Mouse (Mus musculus) left cerebral cortex, adult 2 months (tissue): ENCODE data around the gene Qsox1. TPM values are rescaled to one million over a fixed set of nuclear protein-coding genes. Genes with fewer than 3 reads are reported as not detected.

Source experiments
- DNase-seq, 2 experiments: peaks; one replicate each; pipeline ENCODE4 v3.0.0; 2021 to 2022; ENCODE audit warnings: low spot score in 2 of 2, mixed read lengths in 1 of 2; ENCODE audit errors: extremely low spot score in 1 of 2
- H3K27ac ChIP-seq: fragments of 200-600 bp; 2 replicates; pipeline ENCODE4 v1.8.1; 2022
- H3K4me3 ChIP-seq: fragments of 200-600 bp; 2 replicates; pipeline ENCODE4 v1.8.1; 2022
- CTCF ChIP-seq: fragments of 200-600 bp; IDR thresholded peaks from 2 replicates; pipeline ENCODE4 v1.8.1; 2022; ENCODE audit warnings: antibody characterized with exemption, mild to moderate bottlenecking, moderate library complexity
- intact Hi-C: fragments of 180-260 bp; cut with DNase I; formaldehyde crosslinking; loops from one replicate; pipeline ENCODE4 v1.15.1; 2025
- total RNA-seq, 2 experiments: library from RNA; stranded (reverse); gene quantifications; 2 replicates each; pipeline ENCODE4 v1.2.3; 2021

Gene Qsox1
- total RNA-seq, 2 experiments from 2014 or later, result 28.2 to 32.2 TPM

DNA sequence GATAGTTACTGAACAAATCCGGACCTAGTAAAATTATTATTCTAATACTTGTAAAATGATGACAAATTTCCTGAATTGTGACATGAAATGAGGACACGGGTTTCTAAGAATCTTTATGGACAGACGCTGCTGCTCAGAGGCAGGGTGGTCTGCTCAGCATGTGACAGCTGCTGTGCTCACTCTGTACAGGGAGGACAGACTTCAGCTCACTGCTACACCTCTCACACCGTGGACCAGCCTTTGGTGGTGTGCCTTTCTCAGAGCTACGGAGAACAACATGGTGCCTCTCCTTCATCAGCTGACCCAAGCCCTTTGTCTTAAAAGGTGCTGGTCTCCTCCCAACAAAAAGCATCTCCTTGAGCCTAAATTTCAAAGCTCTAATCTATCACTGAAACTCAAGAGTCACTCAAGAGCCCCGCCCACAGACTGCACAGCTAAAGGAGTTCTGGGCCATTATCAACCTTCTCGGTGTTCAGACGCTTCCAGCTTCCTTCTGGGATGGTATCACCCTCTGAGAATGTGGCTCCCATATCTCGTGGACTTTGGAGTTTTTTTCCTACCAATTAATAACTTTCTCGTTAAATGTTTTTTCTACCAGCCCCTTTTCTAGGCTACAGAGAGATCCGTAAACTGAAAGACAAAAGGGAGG is 15.8 kb downstream of the Qsox1 start:
- no peak for TF ChIP-seq CTCF
- H3K4me3 ChIP-seq, result no peak overlapping the region
- intact Hi-C loops, result no loop called here
- no peak for DNase-seq
- no peak overlapping the region for H3K27ac ChIP-seq

- DNase-seq, result no peak
- no peak overlapping the region for H3K27ac ChIP-seq
- intact Hi-C loops, result no loop called here
- TF ChIP-seq CTCF, result no peak
- no peak overlapping the region for H3K4me3 ChIP-seq
Measured at GRCm38 (mm10) chr1:155795791-155796233, 16.9 kb downstream of the Qsox1 start.

- intact Hi-C loops, result no loop called here
- TF ChIP-seq CTCF, result no peak
- DNase-seq, result no peak
- no peak overlapping the region for H3K27ac ChIP-seq
- no peak overlapping the region for H3K4me3 ChIP-seq
Measured at GRCm38 (mm10) chr1:155794855-155795254, 17.8 kb downstream of the Qsox1 start.

DNA sequence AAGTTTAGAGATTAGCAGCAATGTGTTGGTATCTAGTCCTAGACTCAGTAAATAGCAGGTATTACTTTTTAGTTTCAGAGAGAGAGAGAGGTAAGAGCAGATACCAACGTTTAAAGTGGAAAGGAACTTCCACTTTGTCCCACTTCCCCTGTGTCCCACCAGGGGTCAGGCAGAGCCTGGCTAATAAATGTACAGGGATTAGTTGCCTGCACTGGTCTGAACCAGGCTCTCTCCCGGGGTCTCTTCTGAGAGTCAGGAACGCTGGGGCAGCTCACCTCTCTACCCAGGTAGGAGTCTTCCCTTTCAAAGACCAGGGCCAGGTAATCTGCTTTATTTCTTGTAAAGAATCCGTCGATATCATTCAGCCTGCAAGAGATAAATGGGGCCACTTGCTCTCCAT is 20.8 kb downstream of the Qsox1 start:
- TF ChIP-seq CTCF, result peak; percentile 26
- Histone ChIP-seq H3K4me3 (no peak overlapping the region), H3K27ac (no peak overlapping the region)
- intact Hi-C loops, result no loop called here
- DNase-seq, result no peak

GRCm38 (mm10) chr1:155790111-155790974 is 22.3 kb downstream of the Qsox1 start:
- no peak overlapping the region for H3K4me3 ChIP-seq
- TF ChIP-seq CTCF, result no peak
- no peak overlapping the region for H3K27ac ChIP-seq
- DNase-seq, result no peak
- intact Hi-C loops, result no loop called here

DNA sequence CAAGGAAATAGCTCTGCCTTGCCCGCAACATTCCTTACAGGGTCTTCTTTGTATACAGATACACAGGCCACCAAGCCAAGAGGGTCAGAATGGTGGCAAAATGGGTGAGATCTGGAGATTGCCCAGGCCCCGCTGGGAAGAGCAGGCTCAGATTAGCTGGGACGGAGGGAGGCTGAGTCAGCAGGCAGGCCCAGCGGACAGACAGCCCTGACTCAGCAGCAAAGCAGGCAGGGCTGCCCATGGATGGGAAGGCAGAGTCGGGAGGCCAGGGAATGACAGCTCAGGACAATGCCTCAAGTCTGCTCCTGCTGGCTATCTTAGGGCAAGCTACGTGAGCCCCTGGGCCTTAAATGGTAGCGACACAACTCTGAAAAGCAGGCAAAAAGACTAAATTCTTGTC is 26.8 kb downstream of the Qsox1 start:
- DNase-seq, result no peak
- intact Hi-C loops, result no loop called here
- TF ChIP-seq CTCF, result no peak
- Histone ChIP-seq H3K27ac (no peak overlapping the region), H3K4me3 (no peak overlapping the region)

DNA sequence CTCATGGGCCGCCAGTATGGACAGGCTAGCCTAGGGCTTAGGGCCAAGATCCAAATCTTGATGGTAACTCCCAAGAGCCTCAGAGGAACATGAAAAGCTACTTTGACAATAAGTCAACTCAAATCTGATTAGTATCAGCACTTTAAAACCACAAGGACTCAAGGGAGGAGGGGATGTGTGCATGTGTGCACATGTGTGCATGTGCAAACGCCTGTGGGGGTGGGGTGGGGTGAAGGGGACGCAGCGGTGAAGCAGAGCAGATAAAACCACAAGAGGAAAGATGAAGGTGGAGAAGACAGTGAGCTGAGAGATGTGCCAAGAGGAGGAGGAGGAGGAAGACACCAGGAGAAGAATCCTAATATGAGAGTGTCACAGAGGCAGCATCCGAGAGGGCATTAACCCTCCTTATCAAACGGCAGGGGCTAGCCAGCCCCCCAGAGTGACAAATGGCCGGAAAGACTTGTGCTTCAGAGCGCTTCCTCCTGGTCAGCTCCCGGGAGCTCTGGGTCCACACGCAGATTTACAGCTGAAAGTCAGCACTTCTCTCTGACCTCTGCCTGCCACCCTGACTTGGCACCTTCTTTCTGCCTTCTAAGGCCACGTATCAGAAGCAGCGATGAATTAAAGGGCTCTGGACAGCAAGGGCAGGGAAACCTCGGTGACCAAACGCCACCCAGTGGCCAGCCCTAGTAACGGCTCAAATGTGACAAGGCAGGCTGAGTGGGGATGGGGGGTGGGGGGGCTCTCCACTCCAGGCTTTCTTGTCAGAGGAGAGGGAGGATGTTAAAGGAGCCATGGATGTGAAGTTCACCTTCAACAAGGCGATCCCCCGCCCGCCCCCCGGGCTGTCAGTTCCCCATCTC is 28.1 kb downstream of the Qsox1 start:
- intact Hi-C loops, result loop anchor here (1.0 kb wide), 1 partner anchor 208 kb away; no protein-coding TSS in a partner anchor
- H3K4me3 ChIP-seq, result no peak overlapping the region
- TF ChIP-seq CTCF, result peak; percentile 66
- H3K27ac ChIP-seq, result no peak overlapping the region
- peak; percentile 35 to 59 for DNase-seq

DNA sequence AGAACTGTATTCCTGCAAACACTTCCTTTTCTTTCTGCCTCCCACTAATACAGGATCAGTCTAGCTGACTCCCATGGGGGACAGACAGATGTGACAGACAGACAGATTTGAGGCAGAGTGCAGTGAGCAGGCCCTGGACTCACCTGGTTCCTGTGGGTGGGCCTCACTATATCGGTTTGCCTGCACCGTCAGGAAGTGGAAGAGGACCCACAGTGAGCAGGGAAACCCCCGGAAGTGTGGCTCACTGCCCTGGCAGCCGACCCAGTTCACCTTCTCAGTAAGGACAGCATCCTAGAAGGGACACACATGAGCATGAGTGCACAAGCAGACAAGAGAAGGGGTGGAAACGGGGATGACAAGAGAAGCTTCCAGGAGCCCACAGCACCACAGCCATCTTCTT is 30.3 kb downstream of the Qsox1 start:
- TF ChIP-seq CTCF, result no peak
- intact Hi-C loops, result no loop called here
- no peak for DNase-seq
- Histone ChIP-seq H3K27ac (no peak overlapping the region), H3K4me3 (no peak overlapping the region)

DNA sequence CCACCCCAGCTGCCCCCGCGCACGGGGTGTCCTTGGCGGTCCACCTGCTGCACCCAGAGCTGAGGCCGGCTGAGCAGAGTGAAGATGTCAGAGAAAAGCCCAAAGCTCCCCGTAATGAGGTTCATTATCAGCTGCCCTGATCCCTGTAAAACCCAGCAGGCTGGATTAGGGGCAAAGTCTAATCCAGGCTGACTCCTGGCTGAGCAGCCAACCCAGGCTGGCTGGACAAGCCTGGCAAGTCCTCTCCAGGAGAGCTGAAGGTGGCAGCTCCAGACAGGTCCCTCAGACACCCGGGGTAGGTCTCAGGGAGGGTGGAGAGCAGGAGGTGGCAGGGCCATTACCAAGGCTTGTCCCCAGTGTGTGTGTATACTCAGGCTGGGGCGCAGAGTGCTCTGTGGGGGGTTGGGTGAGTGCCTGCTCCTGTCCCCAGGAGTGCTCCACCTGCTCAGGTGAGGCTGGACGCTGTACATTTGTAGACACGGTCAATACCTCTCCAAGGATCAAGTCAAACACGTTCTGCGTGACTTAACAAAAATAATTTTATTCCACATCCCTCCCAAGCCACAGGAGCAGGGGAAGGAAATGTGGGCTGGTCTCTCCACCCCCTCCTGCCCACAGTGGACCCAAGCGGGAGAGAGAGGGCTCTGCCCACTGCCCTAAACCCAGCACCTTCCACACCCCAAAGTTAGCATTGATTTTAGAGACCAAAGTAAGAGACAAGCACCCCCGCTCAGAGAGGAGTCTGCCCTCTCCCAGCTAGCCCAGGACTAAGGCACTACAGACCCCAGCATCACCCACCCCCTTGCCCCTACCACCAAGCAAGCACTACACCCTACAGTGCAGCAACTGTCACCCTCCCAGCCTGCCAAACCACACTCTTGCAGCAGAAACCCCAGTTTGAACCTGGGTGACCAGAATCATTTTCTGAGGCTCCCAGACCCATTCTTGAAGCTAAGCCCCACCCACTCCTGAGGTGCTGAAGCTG is 34.8 kb downstream of the Qsox1 start:
- Histone ChIP-seq H3K4me3 (no peak overlapping the region), H3K27ac (no peak overlapping the region)
- intact Hi-C loops, result no loop called here
- no peak for DNase-seq
- TF ChIP-seq CTCF, result no peak

GRCm38 (mm10) chr1:155759167-155759566 is 53.5 kb downstream of the Qsox1 start:
- no peak for TF ChIP-seq CTCF
- no peak overlapping the region for H3K4me3 ChIP-seq
- no peak for DNase-seq
- H3K27ac ChIP-seq, result no peak overlapping the region
- intact Hi-C loops, result no loop called here

GRCm38 (mm10) chr1:155758711-155759110 is 54.0 kb downstream of the Qsox1 start:
- DNase-seq, result no peak
- intact Hi-C loops, result no loop called here
- TF ChIP-seq CTCF, result no peak
- no peak overlapping the region for H3K27ac ChIP-seq
- H3K4me3 ChIP-seq, result no peak overlapping the region
